Mouse (Mus musculus) kidney, postnatal 14 days (tissue): ENCODE results near the gene Hist1h2ao.
"Not testable (repeated sequence)": the region's sequence is repeated elsewhere in the genome, so short reads cannot be mapped to it uniquely, and the experiment has no call there.

Source experiments
- DNase-seq: peaks from one replicate; pipeline ENCODE4 v3.0.0; 2022; ENCODE audit warnings: mixed read lengths

The Hist1h2ao gene

DNA sequence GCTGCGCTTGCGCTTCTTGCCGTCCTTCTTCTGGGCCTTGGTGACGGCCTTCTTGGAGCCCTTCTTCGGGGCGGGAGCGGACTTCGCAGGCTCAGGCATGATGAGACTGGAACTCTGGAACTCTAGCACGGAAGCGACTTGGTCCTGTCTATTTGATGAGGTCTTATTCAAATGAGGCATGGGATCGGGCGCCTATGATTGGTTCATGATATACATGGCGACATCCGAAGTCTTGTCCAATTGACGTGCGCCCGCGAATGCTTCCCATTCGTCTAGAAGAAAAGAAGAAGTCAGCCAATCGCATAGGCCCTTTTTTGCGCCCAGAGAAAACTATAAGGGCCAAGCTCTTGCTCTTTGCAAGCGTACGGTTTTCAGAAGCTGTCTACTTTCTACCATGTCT, at the start of gene Hist1h2ao, which contains the start of gene Hist1h2bq:
Gene Hist1h2ao, plus strand, starts transcription at position 393 of the 400 bp plus-strand sequence.
Gene Hist1h2bq, minus strand, starts transcription at position 125 of the 400 bp plus-strand sequence.
- not testable (repeated sequence) for DNase-seq

DNA sequence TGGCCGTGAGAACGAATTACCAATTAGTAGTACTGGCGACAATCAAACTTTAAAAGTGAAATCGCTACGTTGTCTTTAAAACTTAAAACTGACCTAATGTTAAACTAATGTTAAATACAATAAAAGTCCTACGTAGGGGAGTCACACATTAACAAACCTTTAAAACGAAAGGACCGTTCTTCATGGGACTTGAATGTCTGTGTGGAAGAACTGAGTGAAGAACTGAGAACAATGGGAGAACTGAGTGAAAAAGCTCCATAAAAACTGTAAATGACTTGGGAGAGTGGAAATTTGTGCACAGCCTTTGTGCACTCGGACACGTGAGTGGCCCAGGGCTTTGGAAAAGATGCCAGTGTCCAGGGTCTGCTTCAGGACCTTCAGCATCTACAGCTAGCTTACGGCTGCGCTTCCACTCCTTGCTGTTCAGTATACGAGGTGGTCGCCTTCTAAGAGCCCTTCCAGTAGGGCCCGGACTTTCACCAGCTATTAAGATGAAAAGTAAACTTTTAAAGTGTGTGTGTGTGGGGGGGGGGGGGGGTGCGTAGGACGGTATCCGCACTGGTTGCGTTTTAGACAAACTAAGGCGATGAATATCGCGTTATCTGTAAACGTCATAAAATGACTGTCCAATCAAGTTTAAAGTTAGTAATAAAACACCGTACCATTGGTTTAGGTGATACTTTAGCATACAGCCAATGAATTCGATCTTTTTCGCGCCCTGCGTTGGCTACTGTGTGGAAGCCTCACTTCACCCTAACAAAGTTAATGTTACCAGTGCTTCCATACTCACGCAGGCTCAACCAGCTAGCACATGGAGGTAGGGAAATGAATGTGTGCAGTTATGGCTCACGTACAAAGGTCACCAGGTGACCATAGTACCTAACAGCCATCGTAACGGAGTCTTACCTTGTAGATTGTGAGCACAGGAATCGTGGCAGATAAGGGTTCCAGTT, 31.2 kb upstream of the Hist1h2ao start:
- DNase-seq, result peak; percentile 77

GRCm38 (mm10) chr13:21779767-21780731, 30.2 kb upstream of the Hist1h2ao start, which contains the start of gene Hist1h1b:
TSS of gene Hist1h1b (minus strand) at chr13:21780625.
- peak; percentile 61 for DNase-seq

DNA sequence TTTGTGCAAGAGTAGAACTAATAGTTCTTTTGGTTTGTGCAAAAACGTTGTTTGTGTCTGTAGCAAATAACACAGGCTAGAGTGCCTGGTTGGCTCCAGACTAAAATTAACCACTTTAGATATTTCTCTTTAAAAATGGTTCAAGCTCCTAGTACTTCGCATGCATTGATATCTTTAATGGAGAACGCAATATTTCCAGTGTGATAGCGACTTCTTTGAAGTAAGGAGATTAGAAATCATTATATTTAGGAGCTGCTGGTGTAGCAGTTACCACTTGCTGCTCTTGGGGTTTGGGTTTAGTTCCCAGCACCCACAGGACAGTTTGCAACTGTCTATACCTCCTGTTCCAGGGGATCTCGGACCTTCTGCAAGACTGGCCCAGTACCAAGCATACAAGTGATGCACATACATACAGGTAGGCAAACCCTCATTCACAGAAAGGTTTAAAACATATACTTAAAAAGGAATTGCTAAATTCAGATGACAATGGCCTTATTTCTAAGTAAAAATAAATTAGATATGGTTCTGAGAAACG, 29.2 kb upstream of the Hist1h2ao start:
- DNase-seq, result no peak

DNA sequence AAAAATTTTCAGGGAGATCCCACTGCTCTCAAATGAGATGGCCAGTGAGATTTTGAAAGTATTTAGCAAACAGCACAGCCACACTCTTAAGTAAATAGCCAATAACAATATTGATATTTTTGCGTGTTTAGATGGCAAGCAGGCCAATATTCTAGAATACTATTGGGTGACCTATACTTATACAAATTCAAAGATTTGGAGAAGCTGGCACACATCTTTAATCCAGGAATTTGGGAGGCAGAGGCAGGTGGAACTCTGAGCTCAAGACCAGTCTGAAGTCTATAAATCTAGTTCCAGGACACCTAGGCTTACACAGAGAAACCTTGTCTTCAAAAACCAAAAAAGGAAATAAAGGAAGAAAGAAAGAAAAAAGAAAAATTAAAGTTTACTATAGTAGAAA, 28.6 kb upstream of the Hist1h2ao start:
- DNase-seq, result no peak

- not testable (repeated sequence) for DNase-seq
Measured at GRCm38 (mm10) chr13:21782361-21783254, 27.7 kb upstream of the Hist1h2ao start.

- DNase-seq, result peak; percentile 78
Measured at GRCm38 (mm10) chr13:21783255-21783617, 27.0 kb upstream of the Hist1h2ao start, which contains the start of gene Hist1h3i. TSS of gene Hist1h3i (minus strand) at chr13:21783370.

DNA sequence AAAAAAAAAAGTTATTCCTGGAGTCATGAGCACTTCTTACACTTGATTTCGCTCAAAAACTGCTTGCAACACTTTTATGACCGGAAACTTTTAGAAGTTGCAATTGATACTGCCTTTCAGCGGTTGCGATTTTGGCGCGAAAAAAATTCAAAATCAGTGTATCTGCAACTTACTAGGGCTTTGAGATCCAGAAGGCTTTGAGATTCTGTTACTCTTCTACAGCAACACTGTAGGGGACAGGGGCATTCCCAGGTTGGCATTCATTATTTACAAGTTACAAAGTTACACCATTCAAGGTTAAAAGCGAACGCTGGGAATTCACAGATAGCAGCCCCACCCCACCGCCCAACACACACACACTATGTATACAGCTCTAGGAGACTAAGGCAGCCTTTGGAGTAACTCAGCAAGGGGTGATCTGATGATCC, 26.5 kb upstream of the Hist1h2ao start:
- DNase-seq, result peak; percentile 29

GRCm38 (mm10) chr13:21784311-21784710, 26.0 kb upstream of the Hist1h2ao start:
- no peak for DNase-seq

DNA sequence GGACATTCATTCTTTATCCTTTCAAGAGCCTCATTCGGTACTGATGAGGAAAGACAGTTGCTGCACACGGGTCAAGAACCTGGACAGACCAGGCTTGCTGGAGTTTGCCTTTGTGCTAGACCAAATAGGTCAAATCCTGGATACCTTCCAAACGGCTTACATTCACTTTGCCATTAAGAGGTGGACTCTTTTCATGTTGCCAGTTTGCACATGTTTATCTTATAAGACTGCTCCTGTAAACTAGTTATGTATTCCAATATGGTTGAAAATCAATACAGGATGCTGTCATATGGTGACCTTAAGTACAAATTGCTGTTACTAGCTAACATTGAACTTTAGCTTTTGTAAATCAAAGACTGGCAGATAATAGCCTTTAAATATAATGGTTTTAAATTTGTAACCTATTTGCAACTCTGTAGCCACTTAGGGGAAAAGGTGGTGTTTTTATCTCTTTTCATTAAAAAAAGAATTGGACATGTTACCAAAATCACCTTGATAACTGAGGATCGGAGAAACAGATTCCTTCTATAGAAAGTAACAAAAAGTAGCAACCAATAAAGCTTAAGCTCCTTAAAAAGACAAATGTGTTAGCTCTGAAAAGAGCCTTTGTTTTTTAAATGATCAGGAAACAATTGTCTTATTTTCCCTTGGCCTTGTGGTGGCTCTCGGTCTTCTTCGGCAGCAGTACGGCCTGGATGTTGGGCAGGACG, 23.9 kb upstream of the Hist1h2ao start:
- no peak for DNase-seq

- peak; percentile 95 for DNase-seq
Measured at GRCm38 (mm10) chr13:21786899-21787629, 23.2 kb upstream of the Hist1h2ao start, which contains the start of the genes Hist1h2an and Hist1h2bp. TSS of gene Hist1h2an (minus strand) at chr13:21787218. TSS of gene Hist1h2bp (plus strand) at chr13:21787461.

- no peak for DNase-seq
Measured at GRCm38 (mm10) chr13:21787760-21788593, 22.3 kb upstream of the Hist1h2ao start.

DNA sequence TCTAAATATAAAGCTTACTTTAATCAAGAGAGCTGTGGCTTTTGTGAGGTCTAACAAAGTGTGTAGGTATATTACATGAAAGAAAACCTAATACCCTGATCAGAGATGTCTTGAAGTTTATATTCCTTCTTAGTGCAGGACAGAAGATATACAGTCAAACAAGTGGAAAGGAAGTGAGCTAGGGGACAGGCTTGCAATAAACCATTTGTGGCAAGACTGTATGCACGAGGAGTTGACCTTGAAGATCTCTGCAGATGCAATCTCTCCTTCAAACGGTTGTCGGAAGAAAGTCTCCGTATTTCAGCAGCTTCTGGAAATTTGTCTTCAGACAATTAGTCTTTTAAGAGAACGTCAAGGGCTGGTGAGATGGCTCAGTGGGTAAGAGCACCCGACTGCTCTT, 20.3 kb upstream of the Hist1h2ao start:
- DNase-seq, result no peak

- no peak for DNase-seq
Measured at GRCm38 (mm10) chr13:21790601-21791283, 19.5 kb upstream of the Hist1h2ao start.

GRCm38 (mm10) chr13:21795584-21795983, 14.7 kb upstream of the Hist1h2ao start:
- DNase-seq, result no peak

GRCm38 (mm10) chr13:21797163-21797562, 13.1 kb upstream of the Hist1h2ao start:
- not testable (repeated sequence) for DNase-seq

GRCm38 (mm10) chr13:21803058-21803457, 7.2 kb upstream of the Hist1h2ao start:
- DNase-seq, result not testable (repeated sequence)

GRCm38 (mm10) chr13:21811074-21811473, 809 bp downstream of the Hist1h2ao start:
- DNase-seq, result not testable (repeated sequence)
